Mouse (Mus musculus): ENCODE data around the gene Atp8a2.

Gene Atp8a2

DNA sequence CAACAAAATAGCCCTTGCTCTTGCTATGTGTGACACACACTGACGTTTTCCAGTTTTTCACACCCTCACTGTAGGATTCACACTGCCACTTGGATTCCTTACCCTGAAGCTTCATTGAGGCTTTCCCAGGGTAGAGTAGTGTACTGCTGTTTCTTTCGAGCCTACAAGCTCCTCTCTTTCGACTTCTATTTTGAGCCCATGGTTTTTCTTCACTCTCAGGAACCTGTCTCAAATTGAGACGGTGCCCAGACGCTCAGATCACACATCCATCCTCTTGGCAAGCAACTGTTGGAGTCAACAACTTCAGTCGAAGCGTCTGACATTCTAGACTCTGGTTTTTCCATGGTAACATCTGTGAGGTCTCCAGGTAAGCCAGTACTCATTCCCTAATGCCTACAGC, at the start of gene Atp8a2:
Gene Atp8a2 (minus strand): TSS at position 296 of the 400 bp plus-strand sequence.
- DNase-seq, result no peak

DNA sequence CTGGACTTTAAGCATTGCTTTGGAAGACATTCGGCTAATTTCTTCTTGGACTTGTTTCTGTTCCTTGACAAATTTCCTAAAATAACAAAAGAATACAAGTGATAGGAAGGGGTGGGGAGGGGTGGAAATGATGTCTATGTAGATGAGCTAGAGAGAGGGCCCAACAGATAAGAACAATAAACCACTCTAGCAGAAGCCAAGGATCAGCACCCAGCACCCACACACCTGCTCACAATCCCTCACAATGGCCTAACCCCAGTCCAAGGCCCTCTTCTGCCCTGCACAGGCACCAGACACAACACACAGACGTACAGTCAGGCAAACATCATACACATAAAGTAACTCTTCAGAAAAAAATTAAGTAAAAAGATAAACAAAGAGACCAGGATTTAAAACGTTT, 41.6 kb upstream of the Atp8a2 start:
- no peak for DNase-seq

DNA sequence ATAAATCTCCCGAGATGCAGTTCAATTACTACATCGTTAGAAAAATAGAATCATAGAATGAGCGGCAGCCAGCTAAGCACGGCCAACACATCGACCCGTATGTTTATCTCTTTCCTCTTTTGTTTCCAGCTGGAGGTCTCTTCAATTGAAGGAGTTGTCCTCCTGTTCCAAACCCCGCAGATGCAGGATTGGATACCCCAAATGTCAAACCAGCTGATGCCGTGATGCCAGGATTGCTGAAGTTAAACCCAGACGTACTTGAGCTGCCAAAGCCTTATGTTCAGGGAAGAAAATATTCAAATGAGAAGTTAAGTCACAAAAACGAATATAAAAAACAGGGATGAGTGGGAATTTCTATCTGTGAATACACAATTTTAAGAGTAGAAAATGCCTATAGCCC, 22.9 kb upstream of the Atp8a2 start:
- DNase-seq, result no peak

DNA sequence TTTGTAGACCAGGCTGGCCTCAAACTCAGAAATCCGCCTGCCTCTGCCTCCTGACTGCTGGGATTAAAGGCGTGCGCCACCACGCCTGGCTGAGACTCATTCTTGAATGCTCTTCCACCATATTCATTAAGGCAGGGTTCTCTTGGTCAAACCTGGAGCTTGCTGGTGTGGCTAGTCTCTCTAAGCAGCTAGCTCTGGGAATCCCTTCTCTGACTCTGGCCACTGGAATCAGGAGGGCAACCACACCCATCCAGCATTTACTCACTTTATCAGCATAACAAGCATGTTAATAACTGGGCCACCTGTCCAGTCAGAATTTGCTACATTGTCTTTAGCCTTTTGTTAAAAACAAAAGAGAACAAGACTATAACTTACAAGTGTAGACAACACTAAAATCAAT, 20.6 kb upstream of the Atp8a2 start:
- DNase-seq, result no peak

DNA sequence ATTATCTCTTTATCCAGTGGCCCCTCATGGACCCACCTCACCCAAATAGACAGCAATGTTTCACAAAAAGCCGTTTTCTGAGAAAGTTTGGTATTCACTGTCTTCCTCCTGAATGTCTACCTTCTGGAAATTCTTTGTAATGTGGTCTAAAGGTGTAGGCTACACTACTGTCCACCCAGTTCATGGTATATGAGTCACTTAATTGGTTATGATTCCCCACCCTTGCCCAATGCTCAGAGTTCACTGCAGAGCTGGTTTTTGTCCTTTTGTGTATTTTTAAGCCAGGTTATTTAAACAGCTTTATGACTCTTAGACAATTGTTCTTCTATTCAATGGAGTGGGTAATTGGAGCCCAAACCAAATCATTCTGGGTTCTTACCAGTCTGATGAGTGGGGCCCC, 19.1 kb upstream of the Atp8a2 start:
- DNase-seq, result no peak

DNA sequence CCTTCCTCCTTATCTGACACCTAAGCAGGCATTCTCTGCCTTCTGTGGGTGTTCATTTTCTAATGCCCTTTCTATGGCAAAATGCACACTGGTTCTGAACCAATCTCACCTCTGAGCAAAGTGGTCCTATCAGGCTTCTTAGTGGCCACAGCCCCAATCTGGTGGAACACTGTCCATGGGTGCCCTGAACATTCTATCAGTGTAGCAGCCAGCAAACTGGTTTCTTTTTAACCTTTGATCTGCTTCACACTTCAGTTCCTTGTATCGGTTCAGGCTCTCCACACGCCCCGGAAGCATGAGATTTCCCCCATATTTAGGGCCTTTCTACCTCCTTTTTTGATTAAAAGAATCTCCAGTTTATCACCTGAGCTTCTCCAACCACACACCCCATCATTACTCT, 18.0 kb upstream of the Atp8a2 start:
- no peak for DNase-seq

DNA sequence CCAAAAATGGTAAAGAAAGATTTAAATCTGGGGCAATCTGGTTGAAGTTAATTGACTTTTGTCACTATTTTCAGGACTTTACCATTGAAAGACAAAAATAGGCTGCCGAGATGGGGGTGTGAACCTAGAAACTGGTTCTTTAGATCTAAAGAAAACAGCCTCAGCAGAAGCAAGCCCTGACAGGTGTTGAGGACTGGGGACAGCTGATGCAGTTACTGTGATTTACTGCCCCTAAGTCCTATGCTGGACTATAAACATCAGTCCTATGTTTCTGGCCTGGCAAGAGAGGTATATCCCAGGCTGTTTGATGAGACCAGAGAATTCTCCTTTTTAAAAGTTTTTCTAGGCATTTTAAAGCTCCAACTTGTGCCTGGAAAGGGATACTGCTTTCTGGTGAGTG, 17.1 kb upstream of the Atp8a2 start:
- no peak for DNase-seq

DNA sequence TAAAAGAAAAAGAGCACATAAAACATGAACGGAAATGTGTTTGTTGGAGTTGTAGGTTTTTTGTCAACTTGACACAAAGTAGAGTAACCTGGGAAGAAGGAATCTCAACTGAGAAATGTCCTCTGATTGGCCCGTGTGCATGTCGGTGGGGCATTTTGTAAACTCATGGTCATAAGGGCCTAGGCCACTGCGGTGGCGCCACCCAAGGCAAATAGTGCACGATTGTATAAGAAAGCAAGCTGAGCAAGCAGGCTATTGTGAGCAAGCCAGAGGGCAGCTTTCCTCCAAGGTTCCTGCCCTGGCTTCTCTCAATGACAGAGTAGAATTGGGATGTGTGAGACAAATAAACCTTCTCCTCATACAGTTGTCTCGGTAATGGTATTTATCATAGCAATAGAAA, 12.2 kb upstream of the Atp8a2 start:
- no peak for DNase-seq

DNA sequence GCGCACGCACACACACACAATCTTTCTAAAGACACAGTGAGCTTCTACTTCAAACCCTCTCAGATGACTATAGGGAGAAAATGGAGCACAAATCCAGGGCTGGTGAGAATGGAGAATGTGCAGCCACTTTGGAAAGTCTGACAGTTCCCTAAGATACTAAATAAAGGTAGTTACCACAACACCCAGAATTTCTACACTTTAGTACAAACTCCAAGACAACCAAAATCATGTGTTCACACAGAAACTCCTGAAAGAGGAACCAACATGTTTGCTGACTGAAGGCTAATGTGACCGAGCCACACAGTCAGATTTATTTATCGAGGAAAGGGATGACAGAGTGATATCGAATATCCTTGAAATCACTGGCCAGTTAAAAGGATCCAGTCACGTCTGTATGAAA, 8.0 kb upstream of the Atp8a2 start:
- no peak for DNase-seq

DNA sequence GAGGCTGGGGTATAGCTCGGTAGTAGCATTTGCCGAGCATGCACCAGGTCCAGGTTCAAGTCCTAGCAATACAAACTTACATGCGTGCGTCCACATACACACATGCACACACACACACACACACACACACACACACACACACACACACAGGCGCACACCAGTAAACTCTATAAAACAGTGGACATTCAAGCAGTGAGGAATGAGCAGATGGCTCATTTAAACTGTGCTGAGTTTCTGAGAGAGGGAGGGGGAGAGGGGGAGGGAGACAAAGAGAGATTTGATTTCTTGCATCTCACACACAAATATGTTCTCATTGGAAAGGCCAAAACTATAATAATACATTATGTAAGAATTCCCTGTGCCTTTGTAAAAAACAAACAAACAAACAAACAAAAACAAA, 980 bp downstream of the Atp8a2 start:
- no peak for DNase-seq

DNA sequence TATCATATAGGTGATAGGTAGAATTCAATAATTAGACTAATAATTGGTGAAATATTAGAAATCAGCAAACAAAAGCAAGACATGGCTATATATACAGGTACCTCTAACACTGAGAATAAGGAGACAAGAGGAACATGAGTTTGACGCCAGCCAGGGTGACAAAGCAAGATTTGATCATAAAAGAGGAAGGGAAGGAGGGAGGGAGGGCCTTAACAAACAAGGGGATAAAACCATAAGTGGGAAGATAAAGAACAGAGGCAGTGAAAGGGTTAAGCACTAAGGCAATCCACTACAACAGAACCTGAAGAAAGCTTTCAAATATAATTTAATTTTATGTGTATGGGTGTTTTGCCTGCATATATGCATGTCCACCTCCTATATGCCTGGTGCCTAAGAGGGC, 2.4 kb downstream of the Atp8a2 start:
- no peak for DNase-seq

DNA sequence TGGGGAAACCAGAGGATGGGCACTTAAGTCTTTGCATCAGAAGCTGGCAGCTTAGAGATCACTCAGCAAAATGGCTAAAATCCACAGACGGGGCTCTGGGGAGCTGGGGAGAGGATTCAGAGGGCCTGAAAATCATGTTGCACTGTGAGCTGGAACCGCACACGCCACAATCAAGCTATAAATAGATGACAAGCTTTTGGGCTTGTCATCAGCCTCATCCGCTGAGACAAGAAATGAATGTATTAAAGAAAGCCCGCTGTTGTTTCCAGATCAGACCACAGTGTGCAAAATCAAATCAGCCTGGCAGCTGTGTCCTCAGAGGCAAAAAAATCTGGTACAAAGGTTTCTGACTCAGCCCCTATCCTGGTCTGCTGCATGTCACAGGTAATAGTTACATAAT, 7.2 kb downstream of the Atp8a2 start:
- DNase-seq, result no peak

DNA sequence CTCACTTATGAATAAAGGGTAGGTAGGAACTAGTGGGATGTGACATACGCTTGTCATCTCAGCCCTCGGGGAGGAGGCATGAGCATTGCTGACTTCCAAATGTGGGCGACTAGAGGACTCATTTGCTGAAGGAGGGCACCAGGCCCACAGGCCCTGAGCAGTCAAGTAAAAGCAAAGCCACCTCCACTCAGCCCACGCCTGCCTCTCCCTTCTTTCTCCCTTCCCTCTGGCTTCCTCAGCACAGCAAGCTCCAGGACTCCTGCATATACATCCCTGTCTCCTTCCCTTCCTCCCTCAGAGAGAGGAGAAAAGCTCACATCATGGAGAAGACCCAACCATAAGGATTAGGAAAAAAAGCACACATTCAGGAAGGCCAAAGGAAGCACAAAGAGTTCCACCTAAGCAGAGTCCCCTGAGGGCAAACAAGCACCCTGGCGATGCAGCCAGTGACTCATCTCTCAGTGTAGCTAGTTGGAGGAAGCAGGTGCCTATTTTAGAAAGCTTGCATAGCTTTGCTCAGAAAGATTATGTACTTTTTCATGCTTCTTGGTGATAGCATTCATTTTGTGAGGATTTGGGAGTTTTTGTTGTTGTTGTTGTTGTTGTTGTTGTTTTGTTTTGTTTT, 8.7 kb downstream of the Atp8a2 start:
- no peak for DNase-seq

DNA sequence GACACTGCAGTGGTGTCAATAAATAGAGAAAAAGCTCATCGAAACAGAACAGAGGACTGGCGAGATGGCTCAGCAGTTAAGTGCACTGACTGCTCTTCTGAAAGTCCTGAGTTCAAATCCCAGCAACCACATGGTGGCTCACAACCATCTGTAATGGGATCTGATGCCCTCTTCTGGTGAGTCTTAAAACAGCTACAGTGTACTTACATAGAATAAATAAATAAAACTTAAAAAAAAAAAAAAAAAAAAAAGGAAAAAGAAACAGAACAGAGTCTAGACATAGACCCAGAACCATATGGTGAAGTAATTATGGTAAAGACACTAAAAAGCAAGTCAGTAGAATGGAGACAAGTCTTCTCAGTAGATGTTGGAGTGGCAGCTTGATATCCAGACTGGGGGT, 15.7 kb downstream of the Atp8a2 start:
- DNase-seq, result no peak

DNA sequence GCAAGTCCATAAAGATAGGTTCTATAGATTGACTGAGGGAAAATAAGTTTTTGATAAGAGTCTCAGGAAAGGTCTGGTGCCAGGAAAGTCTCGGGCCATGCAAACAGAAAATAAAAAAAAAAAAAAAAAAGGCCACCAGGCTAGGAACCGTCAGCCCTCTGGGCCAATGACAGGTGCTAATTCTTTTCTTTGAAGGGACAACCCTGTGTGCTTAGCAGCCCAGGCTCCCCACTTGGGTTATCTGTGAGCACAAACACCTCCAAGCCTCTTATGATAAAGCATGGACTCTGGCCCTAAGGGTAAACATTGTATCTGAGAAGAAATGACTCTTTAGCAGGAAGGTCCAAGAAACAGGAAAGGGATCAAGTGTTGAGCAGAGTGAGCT, 18.4 kb downstream of the Atp8a2 start:
- DNase-seq, result no peak

DNA sequence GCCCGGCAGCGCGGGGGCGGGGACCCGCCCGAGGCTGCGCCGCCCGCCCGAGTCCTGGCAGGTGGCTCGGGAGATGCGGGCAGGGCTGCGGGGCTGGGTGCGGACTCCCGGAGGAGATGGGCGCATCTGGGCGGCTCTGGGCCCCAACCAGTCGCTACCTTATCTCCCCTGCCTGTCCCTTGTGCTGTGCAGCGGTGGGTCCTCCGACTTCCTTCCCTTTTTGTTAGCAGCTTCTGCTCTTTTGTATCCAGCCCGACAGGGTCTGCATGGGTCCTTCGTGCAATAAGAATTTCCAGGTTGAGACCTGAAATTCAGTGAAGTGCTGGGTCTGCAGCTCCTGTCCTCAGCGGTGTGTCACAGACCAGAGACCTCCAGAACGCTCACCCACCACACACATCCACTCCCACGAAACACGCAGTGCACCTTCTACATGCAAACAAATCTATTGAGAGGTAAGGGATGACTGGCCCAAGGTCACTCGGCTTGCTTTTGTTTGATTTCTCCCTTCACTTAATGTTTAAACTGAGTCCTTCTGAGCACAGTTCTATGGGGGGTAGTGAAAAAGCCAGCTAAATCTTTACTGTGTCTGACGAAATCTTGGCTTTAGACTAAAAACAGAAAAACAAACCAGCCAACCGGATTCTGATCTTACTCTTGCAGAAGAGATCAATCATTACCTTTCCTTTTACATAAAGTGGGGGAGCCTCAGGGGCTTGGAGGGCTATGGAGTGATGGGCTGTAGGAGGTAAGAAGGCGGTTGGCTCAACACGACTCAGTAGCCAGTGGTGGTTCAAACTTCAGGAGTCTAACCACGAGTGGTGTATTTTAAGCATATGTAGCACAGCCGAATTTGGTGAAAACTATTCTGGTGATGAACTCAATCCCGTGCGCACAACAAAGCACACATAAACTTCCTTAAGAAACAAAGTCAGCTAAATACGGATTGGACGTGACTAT, 19.1 kb downstream of the Atp8a2 start:
- peak; percentile 56 for DNase-seq

DNA sequence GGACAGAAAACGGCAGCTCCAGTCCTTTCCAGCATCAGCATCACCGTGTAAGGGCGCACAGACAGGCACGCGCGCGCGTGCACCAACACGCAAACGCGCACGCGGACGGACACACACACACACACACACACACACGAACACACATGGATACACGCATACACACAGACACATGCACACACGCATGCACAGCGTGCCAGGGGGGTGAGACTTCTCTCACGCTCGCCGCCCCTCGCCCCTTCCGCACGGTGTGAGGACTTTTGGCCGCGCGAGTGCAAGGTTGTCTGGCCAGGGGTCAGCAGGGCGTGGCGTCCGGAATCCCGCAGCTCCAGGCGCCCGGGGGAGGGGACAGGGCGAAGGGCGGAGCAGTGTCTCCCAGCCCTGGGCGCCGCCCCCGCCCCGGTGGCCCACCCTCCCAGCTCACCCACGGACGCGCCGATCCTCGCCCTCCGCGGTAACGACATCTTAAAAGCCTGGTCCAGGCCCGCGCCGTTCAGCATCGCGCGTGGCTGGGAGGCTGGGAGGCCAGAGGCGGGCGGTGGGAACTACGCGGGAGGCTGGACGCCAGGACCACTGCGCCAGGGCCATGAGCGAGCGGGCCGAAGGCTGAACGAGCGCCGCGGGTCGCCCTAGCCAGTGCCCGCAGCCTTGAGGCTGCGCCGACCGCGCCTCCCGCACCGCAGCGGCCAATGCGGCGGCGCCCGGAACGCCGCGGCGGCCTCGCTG, 19.9 kb downstream of the Atp8a2 start:
- peak; percentile 81 for DNase-seq

DNA sequence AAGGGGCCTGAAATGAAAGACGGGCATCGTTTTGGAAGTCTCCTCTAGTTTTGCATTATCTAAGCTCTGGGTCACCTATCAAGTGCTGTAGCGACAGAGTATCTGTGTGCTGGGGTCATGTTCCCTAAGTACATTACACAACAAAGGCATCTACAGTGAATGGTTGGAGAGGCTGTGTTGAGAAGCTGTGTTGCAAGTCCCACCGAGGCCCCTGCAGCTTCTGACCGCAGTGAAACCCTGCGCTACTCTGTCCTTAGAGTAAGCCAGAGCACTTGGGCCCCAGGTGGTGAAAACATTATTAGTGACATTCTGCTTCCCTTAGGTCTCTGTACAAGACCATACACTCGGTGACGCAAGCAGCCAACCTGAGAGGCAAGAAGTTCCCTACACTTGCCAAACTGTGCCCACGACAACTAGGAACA, 20.5 kb downstream of the Atp8a2 start:
- DNase-seq, result no peak

DNA sequence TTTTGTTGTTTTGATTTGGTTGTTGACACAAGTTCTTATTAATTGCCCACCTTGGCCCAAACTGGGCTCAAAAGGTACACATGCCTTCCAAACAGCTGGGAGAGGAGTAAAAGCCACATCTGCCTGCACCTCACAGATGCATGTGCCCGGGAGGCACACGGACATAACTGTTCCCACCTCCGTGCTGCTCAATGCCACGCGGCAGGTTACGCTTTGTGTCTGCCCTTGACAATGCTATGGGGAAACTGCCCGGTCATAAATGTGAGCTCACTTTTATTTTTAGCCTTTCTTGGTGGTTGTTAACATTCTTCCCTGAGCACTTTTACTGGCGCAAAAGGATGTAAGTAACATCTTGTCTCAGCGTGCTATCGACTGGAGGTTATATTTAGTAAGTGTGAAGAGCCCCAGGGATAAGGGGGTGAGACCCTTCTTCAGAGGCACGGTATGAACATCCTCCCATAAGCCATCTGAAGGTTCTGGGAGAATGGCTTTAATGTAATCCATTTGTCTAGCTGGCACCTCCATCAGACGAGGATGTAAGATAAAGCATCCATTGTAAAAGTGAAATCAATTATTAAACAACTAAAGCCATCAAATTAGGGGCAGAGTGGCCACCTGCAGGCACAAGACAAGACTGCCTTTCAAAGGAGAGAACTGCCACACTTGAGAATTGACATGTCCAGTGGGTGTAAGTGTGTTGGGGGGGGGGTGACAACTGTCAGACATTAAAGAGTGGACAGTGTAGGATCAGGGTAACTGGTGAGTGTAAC, 24.5 kb downstream of the Atp8a2 start:
- DNase-seq, result no peak

DNA sequence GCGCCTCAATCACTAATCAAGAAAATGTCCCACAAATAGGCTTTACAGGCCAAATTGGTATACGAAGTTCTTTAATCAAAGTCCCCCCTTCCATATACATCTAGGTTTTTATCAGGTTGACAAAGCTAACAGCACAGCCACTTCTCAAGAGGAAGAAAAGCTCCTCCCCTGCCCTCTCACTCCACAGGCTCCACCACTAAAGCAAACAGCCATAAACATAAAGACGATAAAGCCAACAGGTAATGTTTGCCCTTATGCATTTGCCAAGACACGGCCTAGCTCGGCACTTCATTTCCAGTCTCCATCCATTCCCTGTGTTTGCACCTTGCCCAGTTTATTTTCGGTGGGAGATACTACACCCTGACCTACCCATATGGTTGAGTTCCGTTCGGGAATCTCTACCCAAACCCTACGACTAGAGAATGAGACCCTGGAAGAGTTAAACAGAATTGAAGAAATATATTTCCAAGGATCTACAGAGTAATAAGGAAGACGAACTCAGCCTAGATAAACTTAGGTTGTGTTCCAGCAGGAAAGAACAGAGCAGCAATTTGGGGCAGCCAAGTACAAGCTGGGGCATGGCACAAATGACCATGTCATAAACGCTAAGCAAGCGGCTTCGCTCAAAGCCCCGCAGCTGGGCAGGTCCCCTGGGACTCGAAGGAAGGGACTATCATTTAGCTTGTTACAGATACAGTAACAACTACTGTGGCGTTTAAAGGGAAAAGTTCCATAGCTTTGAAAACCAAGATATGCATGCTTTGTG, 26.0 kb downstream of the Atp8a2 start:
- DNase-seq, result no peak

DNA sequence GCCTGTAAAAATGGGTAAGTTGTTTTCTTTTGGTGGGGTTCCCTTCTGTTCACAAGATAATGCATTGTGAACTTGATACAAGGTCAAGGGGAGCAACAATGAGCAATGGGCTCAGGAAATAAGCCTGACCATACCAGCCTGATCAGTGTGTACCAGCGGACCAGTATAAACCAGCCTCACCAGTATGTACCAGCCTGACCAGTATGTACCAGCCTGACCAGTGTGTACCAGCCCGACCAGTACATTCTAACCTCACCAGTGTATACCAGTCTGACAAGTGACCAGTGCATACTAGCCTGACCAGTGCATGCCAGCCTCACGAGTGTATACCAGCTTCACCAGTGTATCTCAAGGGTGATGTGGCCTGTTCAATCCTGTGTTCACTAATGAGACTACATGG, 33.6 kb downstream of the Atp8a2 start:
- DNase-seq, result no peak

DNA sequence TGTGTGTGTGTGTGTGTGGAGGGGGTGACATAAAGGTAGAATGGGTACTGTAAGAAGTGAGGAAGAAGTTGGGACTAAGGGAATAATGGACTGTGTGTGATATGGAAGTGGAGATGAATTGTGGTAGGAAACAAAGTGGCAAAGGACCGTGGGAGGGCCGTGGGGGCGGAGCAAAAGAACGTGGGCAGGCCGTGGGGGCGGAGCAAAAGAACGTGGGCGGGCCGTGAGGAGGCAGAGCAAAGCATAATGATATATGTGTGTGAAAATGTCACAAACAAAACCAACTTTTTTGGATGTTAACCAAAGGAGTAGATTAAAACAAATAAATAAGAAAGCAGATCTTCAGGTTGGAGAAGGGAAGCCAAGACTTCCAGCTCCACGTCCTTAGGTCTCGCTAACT, 44.6 kb downstream of the Atp8a2 start:
- DNase-seq, result no peak

Data from cerebellum, adult 9-10 months (tissue).